Mouse (Mus musculus): ENCODE results near the gene Gm13277.
"Not testable (repeated sequence)": the region's sequence is repeated elsewhere in the genome, so short reads cannot be mapped to it uniquely, and the experiment has no call there.

Gm13277 gene

GRCm38 (mm10) chr4:88785409-88785808 lies 3.0 kb upstream of the Gm13277 start, which contains the start of gene Gm13276:
Gene Gm13276, plus strand, starts transcription at chr4:88785709.
- DNase-seq (ENCODE audit: low spot score): not testable (repeated sequence)

DNA sequence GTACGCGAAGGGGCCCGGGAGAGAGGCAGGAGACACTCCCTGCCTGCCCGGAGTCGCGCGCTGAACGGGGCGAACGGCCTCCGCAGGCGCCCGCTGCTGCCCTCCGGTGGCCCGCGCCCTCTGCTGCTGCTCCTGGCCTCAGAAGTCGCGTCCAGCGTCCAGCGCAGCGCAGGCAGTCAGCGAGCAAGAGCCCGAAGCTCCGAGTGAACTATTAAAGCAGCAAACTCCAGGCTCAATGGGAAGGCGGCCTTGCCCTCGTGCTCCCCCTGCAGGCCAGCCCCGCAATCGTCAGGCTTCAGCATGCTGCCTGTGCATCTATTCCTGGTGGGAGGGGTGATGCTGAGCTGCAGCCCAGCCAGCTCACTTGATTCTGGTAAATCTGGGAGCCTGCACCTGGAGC lies 2.8 kb downstream of the Gm13277 start, which contains the start of gene Gm13278:
Gm13278 (plus strand) TSS at position 301 of the 400 bp plus-strand sequence.
- DNase-seq (ENCODE audit: low spot score): not testable (repeated sequence)

DNA sequence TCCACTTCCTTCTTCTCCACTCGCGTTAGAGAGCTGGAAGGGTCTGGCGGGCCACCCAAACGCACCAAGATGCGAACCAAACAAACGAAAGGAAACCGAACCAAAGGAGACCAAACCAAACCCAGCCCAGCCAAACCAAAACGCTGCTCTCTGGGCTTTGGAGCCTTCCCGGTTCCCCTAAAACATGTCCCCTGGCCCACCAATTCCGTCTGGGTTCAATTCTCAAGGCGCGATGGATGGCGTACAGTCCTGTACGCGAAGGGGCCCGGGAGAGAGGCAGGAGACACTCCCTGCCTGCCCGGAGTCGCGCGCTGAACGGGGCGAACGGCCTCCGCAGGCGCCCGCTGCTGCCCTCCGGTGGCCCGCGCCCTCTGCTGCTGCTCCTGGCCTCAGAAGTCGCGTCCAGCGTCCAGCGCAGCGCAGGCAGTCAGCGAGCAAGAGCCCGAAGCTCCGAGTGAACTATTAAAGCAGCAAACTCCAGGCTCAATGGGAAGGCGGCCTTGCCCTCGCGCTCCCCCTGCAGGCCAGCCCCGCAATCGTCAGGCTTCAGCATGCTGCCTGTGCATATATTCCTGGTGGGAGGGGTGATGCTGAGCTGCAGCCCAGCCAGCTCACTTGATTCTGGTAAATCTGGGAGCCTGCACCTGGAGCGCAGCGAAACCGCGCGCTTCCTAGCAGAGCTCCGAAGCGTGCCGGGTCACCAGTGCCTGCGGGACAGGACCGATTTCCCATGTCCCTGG lies 5.7 kb downstream of the Gm13277 start, which contains the start of gene Gm13275:
Gm13275 (plus strand) TSS at position 552 of the 740 bp plus-strand sequence.
- DNase-seq (ENCODE audit: low spot score): peak; percentile 69

DNA sequence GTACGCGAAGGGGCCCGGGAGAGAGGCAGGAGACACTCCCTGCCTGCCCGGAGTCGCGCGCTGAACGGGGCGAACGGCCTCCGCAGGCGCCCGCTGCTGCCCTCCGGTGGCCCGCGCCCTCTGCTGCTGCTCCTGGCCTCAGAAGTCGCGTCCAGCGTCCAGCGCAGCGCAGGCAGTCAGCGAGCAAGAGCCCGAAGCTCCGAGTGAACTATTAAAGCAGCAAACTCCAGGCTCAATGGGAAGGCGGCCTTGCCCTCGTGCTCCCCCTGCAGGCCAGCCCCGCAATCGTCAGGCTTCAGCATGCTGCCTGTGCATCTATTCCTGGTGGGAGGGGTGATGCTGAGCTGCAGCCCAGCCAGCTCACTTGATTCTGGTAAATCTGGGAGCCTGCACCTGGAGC lies 8.7 kb downstream of the Gm13277 start, which contains the start of gene Gm13279:
Gm13279 (plus strand) TSS at position 301 of the 400 bp plus-strand sequence.
- not testable (repeated sequence) for DNase-seq (ENCODE audit: low spot score)

DNA sequence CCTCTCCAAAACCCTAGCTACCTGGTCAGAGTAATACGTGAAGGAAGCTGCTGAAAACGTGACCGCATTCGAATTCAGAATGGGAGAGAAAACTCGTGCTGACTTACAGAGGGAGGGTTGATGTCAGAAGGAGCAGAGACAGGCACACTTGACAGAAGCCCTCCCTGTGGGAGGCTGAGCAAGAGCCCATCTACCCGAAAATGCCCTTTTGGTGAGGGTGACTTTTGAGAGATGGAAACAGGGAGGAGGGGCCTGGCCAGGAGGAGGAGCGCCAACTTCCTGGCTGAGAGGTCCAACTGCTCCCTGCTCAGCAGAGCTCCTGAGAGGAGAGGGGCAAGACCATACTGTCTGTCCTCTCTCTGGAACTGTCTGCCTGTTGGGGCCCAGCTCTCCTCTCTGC lies 10.9 kb downstream of the Gm13277 start, which contains the start of gene Gm13285:
Gm13285 (plus strand) TSS at position 301 of the 400 bp plus-strand sequence.
- DNase-seq (ENCODE audit: low spot score): not testable (repeated sequence)

GRCm38 (mm10) chr4:88802954-88803353 lies 14.5 kb downstream of the Gm13277 start, which contains the start of gene Gm13287:
Gene Gm13287, plus strand, starts transcription at chr4:88803254.
- DNase-seq (ENCODE audit: low spot score): not testable (repeated sequence)

DNA sequence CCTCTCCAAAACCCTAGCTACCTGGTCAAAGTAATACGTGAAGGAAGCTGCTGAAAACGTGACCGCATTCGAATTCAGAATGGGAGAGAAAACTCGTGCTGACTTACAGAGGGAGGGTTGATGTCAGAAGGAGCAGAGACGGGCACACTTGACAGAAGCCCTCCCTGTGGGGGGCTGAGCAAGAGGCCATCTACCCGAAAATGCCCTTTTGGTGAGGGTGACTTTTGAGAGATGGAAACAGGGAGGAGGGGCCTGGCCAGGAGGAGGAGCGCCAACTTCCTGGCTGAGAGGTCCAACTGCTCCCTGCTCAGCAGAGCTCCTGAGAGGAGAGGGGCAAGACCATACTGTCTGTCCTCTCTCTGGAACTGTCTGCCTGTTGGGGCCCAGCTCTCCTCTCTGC lies 16.8 kb downstream of the Gm13277 start, which contains the start of gene Gm13288:
Gm13288 (plus strand) TSS at position 301 of the 400 bp plus-strand sequence.
- not testable (repeated sequence) for DNase-seq (ENCODE audit: low spot score)

- not testable (repeated sequence) for DNase-seq (ENCODE audit: low spot score)
These were observed 17.3 kb downstream of the Gm13277 start for GRCm38 (mm10) chr4:88805761-88806160.

GRCm38 (mm10) chr4:88815928-88816327 lies 27.5 kb downstream of the Gm13277 start, which contains the start of gene Ifna7:
Gene Ifna7, plus strand, starts transcription at chr4:88816228.
- no peak for DNase-seq (ENCODE audit: low spot score)

DNA sequence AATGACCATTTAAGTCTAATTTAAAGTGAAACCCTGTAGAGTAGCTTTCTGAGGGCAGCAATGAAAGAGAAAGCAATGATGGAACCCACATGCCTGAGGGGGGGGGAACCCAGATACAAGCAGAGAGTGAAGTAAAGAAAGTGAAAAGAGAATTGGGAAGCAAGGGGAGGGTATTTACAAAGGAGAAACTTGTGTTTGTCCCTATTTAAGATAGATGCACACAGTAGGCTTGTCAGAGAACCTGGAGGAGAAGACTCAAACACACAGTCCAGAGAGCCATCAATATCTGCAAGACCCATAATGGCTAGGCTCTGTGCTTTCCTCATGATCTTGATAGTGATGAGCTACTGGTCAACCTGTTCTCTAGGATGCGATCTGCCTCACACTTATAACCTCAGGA lies 31.2 kb downstream of the Gm13277 start, which contains the start of gene Ifna11:
Ifna11 (plus strand) TSS at position 301 of the 400 bp plus-strand sequence.
- no peak for DNase-seq (ENCODE audit: low spot score)

GRCm38 (mm10) chr4:88822995-88823394 lies 34.6 kb downstream of the Gm13277 start:
- no peak for DNase-seq (ENCODE audit: low spot score)

DNA sequence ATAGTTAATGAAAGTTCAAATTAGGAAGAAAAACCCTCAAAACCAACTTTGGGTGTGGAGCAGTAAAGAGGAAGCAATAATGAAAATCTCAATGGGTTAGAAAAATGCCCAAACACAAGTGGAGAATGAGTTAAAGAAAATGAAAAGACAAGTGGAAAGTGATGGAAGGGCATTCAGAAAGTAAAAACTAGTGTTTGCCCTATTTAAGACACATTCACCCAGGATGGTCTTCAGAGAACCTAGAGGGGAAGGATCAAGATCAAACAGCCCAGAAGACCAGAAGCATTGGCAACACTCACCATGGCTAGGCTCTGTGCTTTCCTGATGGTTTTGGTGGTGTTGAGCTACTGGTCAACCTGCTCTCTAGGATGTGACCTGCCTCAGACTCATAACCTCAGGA lies 38.7 kb downstream of the Gm13277 start, which contains the start of gene Ifna6:
Ifna6 (plus strand) TSS at position 301 of the 400 bp plus-strand sequence.
- not testable (repeated sequence) for DNase-seq (ENCODE audit: low spot score)

DNA sequence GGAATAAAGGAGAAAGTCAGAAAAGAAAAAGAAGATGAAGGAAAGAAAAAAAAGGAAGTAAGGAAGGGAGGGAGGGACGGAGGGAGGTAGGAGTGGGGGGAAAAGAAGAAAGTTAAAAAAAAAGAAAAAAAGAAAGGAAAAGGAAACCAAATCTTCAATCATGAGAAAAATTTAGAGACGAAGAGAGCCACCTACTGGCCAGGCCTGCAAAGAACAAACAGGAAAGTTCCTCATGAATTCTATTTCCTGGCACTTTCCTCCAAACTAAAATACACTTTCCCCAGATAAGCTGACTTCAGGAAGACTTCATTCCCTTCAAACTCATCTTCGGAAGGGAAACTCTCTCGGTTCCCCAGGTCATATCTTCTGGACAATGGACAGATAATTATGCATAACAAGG lies 42.1 kb downstream of the Gm13277 start:
- peak; percentile 42 for DNase-seq (ENCODE audit: low spot score)

- not testable (repeated sequence) for DNase-seq (ENCODE audit: low spot score)
These were observed 46.8 kb downstream of the Gm13277 start, which contains the start of gene Ifna5 for GRCm38 (mm10) chr4:88835225-88835624. Gene Ifna5, plus strand, starts transcription at chr4:88835525.
